23 mouse cellular contexts compared by ENCODE assay signal in the genomic region with DNA sequence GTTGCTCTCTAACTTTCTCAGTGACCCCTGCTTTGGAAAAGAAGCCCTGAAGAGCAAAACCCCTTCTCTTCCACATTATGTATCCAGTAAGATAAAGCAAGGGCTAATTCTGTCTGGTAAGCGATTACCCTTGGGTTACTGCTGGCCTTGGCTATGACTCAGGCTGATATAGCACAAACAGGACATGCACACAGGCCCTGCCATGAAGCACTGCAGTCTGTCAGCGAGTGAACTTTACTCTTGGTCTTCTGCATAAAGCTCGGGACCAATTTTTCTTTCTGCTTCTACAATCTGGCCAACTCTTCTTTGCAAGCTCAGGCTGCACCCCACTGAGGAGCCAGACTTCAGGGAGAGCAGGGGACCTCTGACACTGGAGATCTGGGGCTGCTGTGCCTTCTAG.
DNase-seq lines count a peak whose midpoint lies in the region; ATAC-seq lines count a peak whose summit lies in the region.
"Had no signal": no experiment of that assay in that cellular context is flagged by ENCODE, and none has a peak within 500 bp of the region (broad histone marks: within the 10 kb centered on the region; RNA-seq: fewer than 3 reads in every experiment).

No protein-coding gene starts in this region.

- no peak overlapping the region for H3K4me2 ChIP-seq in liver, embryonic 12.5 days
- H3K4me2 ChIP-seq in intestine, embryonic 16.5 days (ENCODE audit: low read depth, low read length), result no peak overlapping the region
- H3K4me2 ChIP-seq in stomach, embryonic 16.5 days (ENCODE audit: low read depth, low read length), result no peak overlapping the region
- H3K4me2 ChIP-seq: heart, embryonic 13.5 days; hindbrain, embryonic 12.5 days had no signal

- H3K36me3 ChIP-seq in liver, embryonic 12.5 days, result 0 out of 2 replicates have a peak, but pooled peaks cover 6% of the 10 kb centered on the region
- H3K36me3 ChIP-seq in intestine, embryonic 16.5 days (ENCODE audit: control insufficient read depth, insufficient read depth, low read length), result no peaks in the 10 kb centered on the region
- no peaks in the 10 kb centered on the region for H3K36me3 ChIP-seq in stomach, embryonic 16.5 days (ENCODE audit: control insufficient read depth, insufficient read depth, low read length)
- H3K36me3 ChIP-seq: hindbrain, embryonic 12.5 days had no signal

- H3K27ac ChIP-seq in liver, embryonic 12.5 days, result 0 out of 2 replicates have a peak overlapping the region, but pooled peaks have one; percentile 28
- H3K27ac ChIP-seq in intestine, embryonic 16.5 days (ENCODE audit: low read length), result peak overlapping the region; percentile 42
- 0 out of 2 replicates have a peak overlapping the region, but pooled peaks have one; percentile 2 for H3K27ac ChIP-seq in stomach, embryonic 16.5 days (ENCODE audit: low read length)
- H3K27ac ChIP-seq: forebrain, embryonic 10.5 days; heart, embryonic 13.5 days; hindbrain, embryonic 12.5 days; left cerebral cortex, adult 2 months; liver, embryonic 14.5 days had no signal

- ATAC-seq in liver, embryonic 12.5 days, result no peak
- no peak for ATAC-seq in intestine, embryonic 16.5 days
- ATAC-seq in stomach, embryonic 16.5 days (ENCODE audit: insufficient read depth, low FRiP score), result no peak
- ATAC-seq: forebrain, embryonic 16.5 days had no signal

- H3K9me3 ChIP-seq in liver, embryonic 12.5 days (replicated peaks), result peaks cover 13% of the 10 kb centered on the region
- peaks cover 15% of the 10 kb centered on the region for H3K9me3 ChIP-seq in intestine, embryonic 16.5 days (ENCODE audit: control insufficient read depth, low read length)
- peaks cover 23% of the 10 kb centered on the region for H3K9me3 ChIP-seq in stomach, embryonic 16.5 days (replicated peaks; ENCODE audit: control insufficient read depth, low read length)

- no peak overlapping the region for H3K4me3 ChIP-seq in liver, embryonic 12.5 days
- no peak overlapping the region for H3K4me3 ChIP-seq in intestine, embryonic 16.5 days (ENCODE audit: low read length)
- H3K4me3 ChIP-seq in stomach, embryonic 16.5 days (replicated peaks; ENCODE audit: low read length), result no peak overlapping the region
- H3K4me3 ChIP-seq: forebrain, embryonic 10.5 days; heart, embryonic 13.5 days; hindbrain, embryonic 12.5 days; left cerebral cortex, adult 2 months had no signal

- H3K9ac ChIP-seq in liver, embryonic 12.5 days, result no peak overlapping the region
- no peak overlapping the region for H3K9ac ChIP-seq in intestine, embryonic 16.5 days (ENCODE audit: low read depth, low read length)
- H3K9ac ChIP-seq in stomach, embryonic 16.5 days (ENCODE audit: low read length), result no peak overlapping the region
- H3K9ac ChIP-seq: heart, embryonic 13.5 days; hindbrain, embryonic 12.5 days; liver, embryonic 14.5 days had no signal

- 48% methylated on average over 3 of the region's 3 CpGs for WGBS in liver, embryonic 12.5 days (ENCODE audit: insufficient replicate concordance)
- WGBS in intestine, embryonic 16.5 days, result 61% methylated on average over 3 of the region's 3 CpGs
- 69% methylated on average over 3 of the region's 3 CpGs for WGBS in stomach, embryonic 16.5 days

- peaks cover 41% of the 10 kb centered on the region for H3K27me3 ChIP-seq in liver, embryonic 12.5 days (replicated peaks)
- H3K27me3 ChIP-seq in intestine, embryonic 16.5 days (replicated peaks; ENCODE audit: control insufficient read depth, insufficient read depth, low read length), result no peaks in the 10 kb centered on the region
- no peaks in the 10 kb centered on the region for H3K27me3 ChIP-seq in stomach, embryonic 16.5 days (ENCODE audit: control insufficient read depth, insufficient read depth, low read length)
- H3K27me3 ChIP-seq: heart, embryonic 13.5 days had no signal

- peak; percentile 50 to 78 for DNase-seq in adrenal gland, adult (ENCODE audit: inconsistent age in 2 of 2, low spot score in 1 of 2)
- no peak for DNase-seq in adrenal gland, adult 8-10 months
- DNase-seq in liver, result no peak
- DNase-seq in spleen, adult 12 weeks (ENCODE audit: low spot score), result no peak
- DNase-seq: cerebellum, adult 11-12 months; cerebellum, postnatal 14 days; gastrocnemius, postnatal 25 days; heart, adult 18-20 months; heart, postnatal 14 days; kidney, adult 8-10 months; kidney, postnatal 10 days; lung, postnatal 14 days; midbrain, embryonic 14.5 days; thymus, postnatal 14 days had no signal

- peaks cover 32% of the 10 kb centered on the region for H3K4me1 ChIP-seq in liver, embryonic 12.5 days
- H3K4me1 ChIP-seq in intestine, embryonic 16.5 days (ENCODE audit: control insufficient read depth, insufficient read depth, low read length), result peaks cover 32% of the 10 kb centered on the region
- peaks cover 27% of the 10 kb centered on the region for H3K4me1 ChIP-seq in stomach, embryonic 16.5 days (ENCODE audit: control insufficient read depth, insufficient read depth, low read length)

Comparison
In these comparisons a context has a peak if more than half of its experiments do, and no peak if none do; other contexts are left out.
1. DNase-seq: peak in adrenal gland, adult (2 of 2); none in adrenal gland, adult 8-10 months (single experiment), liver (single experiment) and spleen, adult 12 weeks (single experiment).
2. Peak in every context shown above with its lines, with median percentiles within 50 percentile points of each other: H3K27ac ChIP-seq.